Mouse (Mus musculus) embryo, embryonic 11 days (tissue): ENCODE results near the gene Zmat5.
A peak's percentile ranks its signal among the peaks of the same experiment; 100 is the strongest.
"Not testable (repeated sequence)": the region's sequence is repeated elsewhere in the genome, so short reads cannot be mapped to it uniquely, and the experiment has no call there.

Experiments used
- DNase-seq: peaks from one replicate; pipeline ENCODE4 v3.0.0-alpha.2; 2015

Gene Zmat5

GRCm38 (mm10) chr11:4691213-4691612 is 13.3 kb upstream of the Zmat5 start:
- DNase-seq = no peak

GRCm38 (mm10) chr11:4692162-4692561 is 12.3 kb upstream of the Zmat5 start:
- no peak for DNase-seq

GRCm38 (mm10) chr11:4697043-4697983 is 7.2 kb upstream of the Zmat5 start:
- DNase-seq = no peak

GRCm38 (mm10) chr11:4700726-4701125 is 3.8 kb upstream of the Zmat5 start:
- DNase-seq = no peak

- DNase-seq = no peak
Measured at GRCm38 (mm10) chr11:4703688-4704071, 798 bp upstream of the Zmat5 start.

GRCm38 (mm10) chr11:4705178-4705577 is 700 bp downstream of the Zmat5 start:
- DNase-seq = no peak

- not testable (repeated sequence) for DNase-seq
Measured at GRCm38 (mm10) chr11:4710188-4710587, 5.7 kb downstream of the Zmat5 start.

GRCm38 (mm10) chr11:4712822-4713221 is 8.3 kb downstream of the Zmat5 start:
- no peak for DNase-seq

- DNase-seq = no peak
Measured at GRCm38 (mm10) chr11:4714727-4715126, 10.2 kb downstream of the Zmat5 start.

- no peak for DNase-seq
Measured at GRCm38 (mm10) chr11:4715596-4715995, 11.1 kb downstream of the Zmat5 start.

- no peak for DNase-seq
Measured at GRCm38 (mm10) chr11:4716530-4717236, 12.2 kb downstream of the Zmat5 start.

GRCm38 (mm10) chr11:4718548-4718947 is 14.1 kb downstream of the Zmat5 start:
- no peak for DNase-seq

GRCm38 (mm10) chr11:4719961-4720360 is 15.5 kb downstream of the Zmat5 start:
- no peak for DNase-seq

GRCm38 (mm10) chr11:4720393-4720792 is 15.9 kb downstream of the Zmat5 start:
- no peak for DNase-seq

GRCm38 (mm10) chr11:4720900-4721580 is 16.6 kb downstream of the Zmat5 start:
- no peak for DNase-seq

- no peak for DNase-seq
Measured at GRCm38 (mm10) chr11:4721728-4722127, 17.2 kb downstream of the Zmat5 start.

GRCm38 (mm10) chr11:4729603-4730002 is 25.1 kb downstream of the Zmat5 start:
- no peak for DNase-seq

- no peak for DNase-seq
Measured at GRCm38 (mm10) chr11:4730096-4730495, 25.6 kb downstream of the Zmat5 start.

- no peak for DNase-seq
Measured at GRCm38 (mm10) chr11:4730913-4731312, 26.4 kb downstream of the Zmat5 start.

- DNase-seq = no peak
Measured at GRCm38 (mm10) chr11:4731781-4732180, 27.3 kb downstream of the Zmat5 start.

- DNase-seq = peak; percentile 66
Measured at GRCm38 (mm10) chr11:4734179-4734578, 29.7 kb downstream of the Zmat5 start.

GRCm38 (mm10) chr11:4736355-4736754 is 31.9 kb downstream of the Zmat5 start:
- no peak for DNase-seq

GRCm38 (mm10) chr11:4737682-4738081 is 33.2 kb downstream of the Zmat5 start:
- DNase-seq = no peak
